Mouse (Mus musculus) bone marrow, adult 2 months (tissue): ENCODE measurements around the gene Cdip1.

Experiments
- CTCF ChIP-seq: fragments of 200-500 bp; IDR thresholded peaks from 2 replicates; pipeline ENCODE4 v1.5.1; 2011; ENCODE audit warnings: low read length, control low read depth; ENCODE audit not compliant: control insufficient read depth, insufficient read depth
- POLR2A ChIP-seq: fragments of 200-500 bp; IDR thresholded peaks from 2 replicates; pipeline ENCODE4 v1.6.1; 2011; ENCODE audit warnings: low read depth, mild to moderate bottlenecking, control low read depth, low read length, borderline replicate concordance; ENCODE audit not compliant: control insufficient read depth

GRCm38 (mm10) chr16:4730776-4731358 is 59.2 kb downstream of the Cdip1 start:
- TF ChIP-seq CTCF (no peak), POLR2A (no peak)
